Mouse (Mus musculus): ENCODE measurements around the gene 1700021F05Rik.

The 1700021F05Rik gene

DNA sequence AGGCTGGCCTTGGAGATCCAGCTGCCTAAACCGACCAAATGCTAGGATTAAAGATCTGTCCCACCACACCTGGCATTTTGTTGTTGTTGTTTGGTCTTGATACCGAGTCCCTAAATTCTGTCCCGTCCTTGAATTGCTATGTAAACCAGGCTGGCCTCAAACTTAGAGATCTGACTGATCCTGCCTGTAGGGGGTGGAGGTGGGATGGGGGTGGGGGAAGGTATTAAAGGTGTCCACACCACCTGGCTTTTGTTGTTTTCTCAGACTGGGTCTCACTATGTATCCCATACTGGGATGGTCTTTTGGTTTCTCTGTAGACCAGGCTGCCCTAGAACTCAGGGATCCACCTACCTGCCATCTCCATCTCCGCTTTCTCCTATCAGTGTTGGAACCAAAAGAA is 59.6 kb downstream of the 1700021F05Rik start:
- no peak for DNase-seq

DNA sequence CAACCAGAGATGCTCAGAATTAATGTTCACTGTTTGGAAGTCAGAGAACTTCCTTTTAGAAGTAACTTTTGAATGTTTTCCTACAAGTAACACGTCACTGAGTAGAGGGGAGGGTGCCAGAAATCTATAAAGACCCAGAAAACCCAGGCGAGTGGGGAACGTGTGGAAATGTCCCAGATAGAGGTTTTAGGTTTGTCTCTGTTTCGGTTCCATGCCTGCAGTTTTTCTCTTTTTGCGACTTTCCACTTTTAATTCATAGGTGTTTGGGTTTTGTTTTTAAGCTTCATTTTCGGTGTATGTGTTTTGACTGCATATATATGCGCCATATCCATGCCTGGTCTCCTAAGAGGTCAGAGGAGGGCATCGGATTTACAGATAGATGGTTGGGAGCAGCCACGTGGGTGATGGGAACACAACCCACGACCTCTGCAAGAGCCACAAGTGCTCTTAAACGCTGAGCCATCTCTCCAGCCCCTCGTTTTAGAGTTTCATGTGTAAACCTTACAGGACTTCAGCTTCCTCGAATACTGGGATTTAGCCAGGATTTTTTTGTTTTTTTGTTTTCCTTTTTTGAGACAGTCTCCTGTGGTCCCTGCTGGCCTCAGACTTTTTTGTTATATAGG is 60.5 kb downstream of the 1700021F05Rik start:
- no peak for DNase-seq

DNA sequence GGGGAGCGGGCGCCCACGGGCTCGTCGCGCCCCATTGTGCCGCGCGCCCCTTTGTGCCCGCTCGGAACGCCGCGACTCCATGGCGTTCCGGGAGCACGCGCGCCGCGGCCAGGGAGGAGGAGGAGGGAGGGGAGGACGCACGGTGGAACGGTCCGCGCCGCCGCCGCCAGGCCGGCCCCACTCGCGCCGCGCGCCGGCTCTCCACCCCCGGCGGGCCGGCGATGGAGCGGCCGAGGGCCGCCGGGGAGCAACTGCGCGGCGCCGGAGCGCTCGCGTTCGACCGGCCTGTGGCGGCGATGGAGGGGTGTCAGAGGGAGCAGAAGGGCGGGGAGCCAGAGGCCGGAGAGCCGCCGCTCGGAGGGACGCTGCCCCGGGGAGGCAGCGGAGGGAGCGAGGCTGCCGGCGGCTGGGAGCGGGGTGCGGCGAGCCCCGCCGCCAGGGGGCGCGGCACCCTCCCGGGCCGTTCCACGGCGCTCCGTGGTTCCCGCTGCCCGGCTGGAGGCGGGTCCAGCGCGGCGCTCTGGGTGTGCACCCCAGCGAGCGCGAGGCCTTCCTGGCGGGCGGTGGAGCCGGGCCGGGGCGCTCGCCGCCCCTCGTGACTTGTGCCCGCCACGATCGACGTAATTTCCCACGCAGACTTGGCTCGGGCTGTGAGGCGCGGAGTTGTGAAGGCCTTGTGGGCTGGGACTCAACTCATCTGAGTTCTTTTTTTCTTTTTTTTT is 61.2 kb downstream of the 1700021F05Rik start:
- DNase-seq = peak; percentile 72 to 78

DNA sequence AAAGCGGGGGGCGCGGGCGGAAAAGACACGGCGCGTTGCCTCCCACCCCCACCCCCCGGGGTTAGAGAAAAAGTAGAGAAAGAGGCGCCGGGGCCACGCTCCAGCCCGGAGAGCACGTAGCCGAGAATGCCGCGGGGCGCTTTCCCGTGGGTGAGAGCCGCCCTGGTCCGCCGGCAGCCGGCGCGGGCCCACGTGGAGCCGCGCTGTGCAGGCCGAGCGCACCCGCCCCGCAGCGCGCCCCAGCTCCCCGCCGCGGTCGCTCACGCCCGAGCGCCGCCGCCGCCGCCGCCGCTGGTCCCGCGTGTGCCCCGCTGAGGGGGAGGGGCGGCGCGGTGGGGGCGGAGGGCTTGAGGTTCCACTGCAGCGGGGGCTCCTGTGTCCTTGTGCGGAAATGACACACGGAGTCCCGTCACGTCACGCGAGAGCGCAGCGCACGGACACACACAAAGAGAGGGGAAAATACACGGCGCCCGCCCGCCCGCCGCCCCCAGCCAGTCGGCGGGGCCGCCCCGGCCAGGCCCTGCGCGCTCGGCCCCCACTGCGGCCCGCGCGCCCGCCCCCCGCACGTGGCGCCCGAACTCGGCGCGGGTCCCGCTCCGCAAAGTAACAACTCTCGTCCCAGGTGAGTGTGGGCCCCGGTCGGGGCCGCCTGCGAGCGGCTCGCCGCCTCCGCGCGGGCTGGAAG is 61.9 kb downstream of the 1700021F05Rik start, which contains the start of gene Bend3:
Gene Bend3, plus strand, starts transcription at position 81 of the 685 bp plus-strand sequence.
- peak; percentile 42 to 54 for DNase-seq

DNA sequence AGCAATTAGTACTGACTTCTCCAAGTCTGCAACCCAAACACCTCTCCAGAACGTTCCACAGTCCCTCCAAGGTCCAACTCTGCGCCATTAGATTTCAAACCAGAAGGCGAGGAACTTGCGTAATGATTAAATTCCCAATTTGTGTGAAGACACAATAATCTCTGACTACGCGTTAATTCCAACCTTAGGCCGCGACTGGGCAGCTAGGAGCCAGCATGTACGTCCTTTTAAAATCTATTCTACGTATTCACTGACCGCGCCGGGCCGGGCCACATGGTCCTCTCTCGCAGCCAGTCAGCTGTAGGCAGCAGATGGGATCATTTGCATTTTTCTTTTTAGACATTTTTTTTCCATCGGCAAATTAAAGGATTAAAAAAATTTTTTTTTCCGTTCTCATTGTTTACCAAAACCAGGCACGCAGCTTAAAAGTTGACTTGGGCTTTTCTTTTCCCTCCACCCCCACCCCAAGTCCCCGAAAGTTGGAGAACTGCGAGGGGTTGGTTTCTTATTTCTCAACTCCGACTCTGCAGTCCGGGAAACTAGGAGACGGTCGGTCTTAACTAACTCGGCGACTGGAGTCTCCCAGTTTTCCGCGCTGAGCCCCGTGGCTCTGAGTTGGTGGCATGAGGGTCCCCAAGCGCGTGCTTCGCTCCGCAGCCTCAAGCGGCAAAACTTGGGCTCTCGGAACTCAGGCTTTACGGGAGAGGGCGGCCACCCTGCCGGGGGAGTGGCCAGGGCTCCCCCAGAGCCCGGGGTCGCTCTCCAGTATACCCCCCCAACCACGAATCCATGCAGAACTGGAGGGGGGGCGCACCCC is 62.7 kb downstream of the 1700021F05Rik start:
- DNase-seq = peak; percentile 11 to 17

DNA sequence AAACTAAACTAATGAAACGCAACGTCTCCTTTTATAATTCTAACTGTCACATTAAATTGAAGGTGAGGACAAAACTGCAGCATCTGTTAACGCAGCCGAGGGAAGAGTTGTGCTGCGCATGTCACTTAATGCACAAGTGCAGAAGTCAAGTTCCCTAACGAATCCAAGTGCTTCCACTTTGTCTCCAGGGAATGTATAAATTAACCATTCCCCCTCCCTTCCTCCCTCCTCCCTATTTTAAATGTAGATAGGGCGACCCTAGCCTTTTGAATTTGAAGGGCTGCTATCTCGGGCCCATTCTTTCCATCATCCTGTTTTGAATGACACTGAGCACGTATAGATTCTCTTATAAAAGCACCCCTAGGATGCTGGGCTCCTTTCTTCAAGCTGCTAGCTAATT is 63.3 kb downstream of the 1700021F05Rik start:
- DNase-seq = no peak

DNA sequence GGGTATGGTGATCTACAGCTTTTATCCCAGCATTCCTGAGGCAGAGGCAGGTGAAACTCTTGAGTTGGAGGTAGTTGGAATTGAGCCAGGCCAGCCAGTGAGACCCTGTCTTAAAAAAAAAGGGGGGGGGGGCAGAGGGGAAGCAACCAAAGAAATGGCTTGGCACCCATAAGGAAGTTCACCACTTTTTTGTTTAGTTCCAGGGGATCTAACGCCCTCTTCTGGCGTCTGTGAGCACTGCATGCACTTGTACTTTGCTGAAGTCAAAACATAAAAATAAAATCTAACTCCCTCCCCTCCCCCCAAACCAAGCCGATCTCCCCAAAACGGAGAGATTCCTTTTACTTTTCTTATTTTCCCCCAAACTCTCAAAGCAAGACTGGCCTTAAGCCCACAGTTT is 65.4 kb downstream of the 1700021F05Rik start:
- DNase-seq = no peak

All from thymus, adult 18-20 months (tissue).